ENCODE assay signal across 8 mouse cellular contexts in the genomic region with DNA sequence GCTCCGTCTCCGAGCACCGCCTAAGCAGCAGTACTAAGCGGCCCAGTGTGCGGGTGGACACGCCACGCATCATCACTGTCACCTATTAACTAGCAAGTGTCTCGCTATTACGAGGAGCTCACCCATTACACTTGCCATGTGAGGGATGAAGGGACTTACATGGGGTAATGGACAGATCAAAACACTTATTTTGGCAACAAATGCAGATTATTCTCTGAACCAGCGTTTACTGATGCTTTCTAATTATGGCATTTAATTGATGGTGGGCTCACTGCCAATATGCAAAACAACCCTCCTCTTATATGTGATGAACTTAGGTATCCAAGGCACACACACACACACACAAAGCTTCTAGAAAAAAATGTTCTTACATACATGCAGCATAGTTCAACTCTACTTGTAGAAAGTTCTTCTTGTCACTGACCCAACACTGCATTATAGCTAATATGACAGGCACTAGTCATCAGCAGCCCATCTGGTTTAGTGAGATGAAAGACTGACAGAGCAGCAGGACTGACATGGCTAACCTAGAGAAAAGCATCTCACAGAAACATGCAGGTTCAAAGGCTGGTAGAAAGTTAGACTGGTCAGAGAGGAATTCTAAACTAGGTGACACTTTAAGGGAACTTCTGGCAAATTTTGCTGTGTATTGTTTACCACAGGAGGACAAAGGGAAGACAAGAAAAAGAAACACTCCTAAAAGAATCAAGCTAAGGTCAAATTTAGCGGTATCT. TPM values are rescaled to one million over a fixed set of nuclear protein-coding genes. Genes with fewer than 3 reads are reported as not detected.
DNase-seq lines count a peak whose midpoint lies in the region; ATAC-seq and TF ChIP-seq lines count a peak whose summit lies in the region.

No protein-coding gene starts in this region.

- H3K36me3 ChIP-seq in heart, embryonic 13.5 days = 0 out of 2 replicates have a peak, but pooled peaks cover 2% of the 10 kb centered on the region
- no peaks in the 10 kb centered on the region for H3K36me3 ChIP-seq in hindbrain, embryonic 13.5 days
- H3K36me3 ChIP-seq in midbrain, embryonic 11.5 days (ENCODE audit: control insufficient read depth, insufficient read depth, low read length) = no peaks in the 10 kb centered on the region

- H3K4me3 ChIP-seq in heart, embryonic 13.5 days = peak overlapping the region; percentile 100
- 0 out of 2 replicates have a peak overlapping the region, but pooled peaks have one; percentile 71 for H3K4me3 ChIP-seq in bone marrow macrophage, adult 2 months (ENCODE audit: insufficient read depth, low read length)
- H3K4me3 ChIP-seq in hindbrain, embryonic 13.5 days = peak overlapping the region; percentile 100
- H3K4me3 ChIP-seq in midbrain, embryonic 11.5 days (ENCODE audit: low read depth, low read length) = peak overlapping the region; percentile 100; the same call in 1 of the 2 replicates

- no peak for TF ChIP-seq CTCF in bone marrow macrophage, adult 2 months (IDR thresholded peaks at IDR 0.05; ENCODE audit: low read depth, low read length)

- H3K27me3 ChIP-seq in heart, embryonic 13.5 days (replicated peaks) = no peaks in the 10 kb centered on the region
- no peaks in the 10 kb centered on the region for H3K27me3 ChIP-seq in hindbrain, embryonic 13.5 days
- H3K27me3 ChIP-seq in midbrain, embryonic 11.5 days (ENCODE audit: control insufficient read depth, insufficient read depth, low read length) = no peaks in the 10 kb centered on the region

- WGBS in heart, embryonic 13.5 days = 73% methylated on average over 11 of the region's 11 CpGs
- 34% methylated on average over 11 of the region's 11 CpGs for WGBS in hindbrain, embryonic 13.5 days
- WGBS in midbrain, embryonic 11.5 days = 53% methylated on average over 11 of the region's 11 CpGs

- ATAC-seq in heart, embryonic 13.5 days (ENCODE audit: extremely low read depth, insufficient number of reproducible peaks, low FRiP score, low TSS enrichment) = no peak
- ATAC-seq in hindbrain, embryonic 13.5 days (ENCODE audit: low FRiP score) = no peak
- no peak for ATAC-seq in midbrain, embryonic 11.5 days (ENCODE audit: low FRiP score)
- ATAC-seq in megakaryocyte-erythroid progenitor cell, adult 5-6 weeks (replicated peaks; ENCODE audit: low FRiP score, low TSS enrichment, poor library complexity, severe bottlenecking) = no peak

- peak overlapping the region; percentile 87 for H3K4me2 ChIP-seq in heart, embryonic 13.5 days
- H3K4me2 ChIP-seq in hindbrain, embryonic 13.5 days = peak overlapping the region; percentile 71
- peak overlapping the region; percentile 80 for H3K4me2 ChIP-seq in midbrain, embryonic 11.5 days

- intact Hi-C loops in heart, postnatal 25 days (cut with DNase I) = loop anchor here (5.0 kb wide), 1 partner anchor 112 kb away; no protein-coding TSS in a partner anchor

- H3K4me1 ChIP-seq in heart, embryonic 13.5 days = peaks cover 77% of the 10 kb centered on the region
- H3K4me1 ChIP-seq in bone marrow macrophage, adult 2 months (ENCODE audit: control insufficient read depth, insufficient read depth, low read length) = peaks cover 51% of the 10 kb centered on the region
- H3K4me1 ChIP-seq in hindbrain, embryonic 13.5 days (replicated peaks) = peaks cover 56% of the 10 kb centered on the region
- peaks cover 35% of the 10 kb centered on the region for H3K4me1 ChIP-seq in midbrain, embryonic 11.5 days (ENCODE audit: control insufficient read depth, insufficient read depth, low read length)

- TF ChIP-seq POLR2A in bone marrow macrophage, adult 2 months (IDR thresholded peaks at IDR 0.05; ENCODE audit: borderline replicate concordance, low read depth, low read length) = no peak

- no peak for DNase-seq in heart, postnatal 25 days (ENCODE audit: low spot score)
- DNase-seq in midbrain, embryonic 11.5 days (ENCODE audit: low spot score, missing footprints) = peak; percentile 91
- DNase-seq in spleen, postnatal 10 days (ENCODE audit: low spot score in 2 of 2) = no peak
- DNase-seq in kidney, adult 18-20 months = no peak

- no peak overlapping the region; the same call in 1 of the 2 replicates for H3K27ac ChIP-seq in heart, embryonic 13.5 days (replicated peaks)
- no peak overlapping the region for H3K27ac ChIP-seq in bone marrow macrophage, adult 2 months (ENCODE audit: insufficient read depth, low read depth, low read length)
- 0 out of 2 replicates have a peak overlapping the region, but pooled peaks have one; percentile 97 for H3K27ac ChIP-seq in hindbrain, embryonic 13.5 days
- no peak overlapping the region; the same call in 1 of the 2 replicates for H3K27ac ChIP-seq in midbrain, embryonic 11.5 days (ENCODE audit: low read depth, low read length)

- H3K9me3 ChIP-seq in heart, embryonic 13.5 days = no peaks in the 10 kb centered on the region
- no peaks in the 10 kb centered on the region for H3K9me3 ChIP-seq in hindbrain, embryonic 13.5 days
- H3K9me3 ChIP-seq in midbrain, embryonic 11.5 days (ENCODE audit: control insufficient read depth, low read length) = no peaks in the 10 kb centered on the region

- H3K9ac ChIP-seq in heart, embryonic 13.5 days = peak overlapping the region; percentile 12
- H3K9ac ChIP-seq in hindbrain, embryonic 13.5 days = 0 out of 2 replicates have a peak overlapping the region, but pooled peaks have one; percentile 19
- peak overlapping the region; percentile 99 for H3K9ac ChIP-seq in midbrain, embryonic 11.5 days (ENCODE audit: low read length)

RNA-seq across cellular contexts. Expression of a gene that starts 2.5 kb away (rescaled TPM):
- 18.8 and 20.3 TPM in 2 replicates for polyA plus RNA-seq in heart, embryonic 13.5 days (2015; fragmentation: Nextera tagmentation; extraction: Ambion mirVana)
- 10 to 100 TPM; 63.7 to 73.0 TPM for total RNA-seq in heart, postnatal 25 days (2021)
- polyA plus RNA-seq in bone marrow macrophage, adult 2 months (2012; ENCODE audit: insufficient read depth, insufficient read length, missing spikeins) = 76.2 and 79.2 TPM in 2 replicates
- polyA plus RNA-seq in hindbrain, embryonic 13.5 days (2015; fragmentation: Nextera tagmentation; extraction: Ambion mirVana) = 29.9 and 30.7 TPM in 2 replicates
- 61.9 and 72.0 TPM in 2 replicates for polyA plus RNA-seq in midbrain, embryonic 11.5 days (2014; fragmentation: Nextera tagmentation; extraction: Ambion mirVana)
- 97.9 and 99.4 TPM in 2 replicates for total RNA-seq in megakaryocyte-erythroid progenitor cell, adult 5-6 weeks (2014; fragmentation: Nextera tagmentation)
- 57.1 and 57.3 TPM in 2 replicates for total RNA-seq in megakaryocyte-erythroid progenitor cell, adult 5-6 weeks (2017)

RNA-seq across cellular contexts. Expression of a gene that starts 23.2 kb away (rescaled TPM):
- polyA plus RNA-seq in heart, embryonic 13.5 days (2015; fragmentation: Nextera tagmentation; extraction: Ambion mirVana) = 62.2 and 62.7 TPM in 2 replicates
- 10 to 100 TPM; 77.4 to 78.7 TPM for total RNA-seq in heart, postnatal 25 days (2021)
- polyA plus RNA-seq in bone marrow macrophage, adult 2 months (2012; ENCODE audit: insufficient read depth, insufficient read length, missing spikeins) = 58.3 and 65.1 TPM in 2 replicates
- 45.9 and 48.7 TPM in 2 replicates for polyA plus RNA-seq in hindbrain, embryonic 13.5 days (2015; fragmentation: Nextera tagmentation; extraction: Ambion mirVana)
- 35.9 TPM in 2 replicates for polyA plus RNA-seq in midbrain, embryonic 11.5 days (2014; fragmentation: Nextera tagmentation; extraction: Ambion mirVana)
- 89.0 and 94.3 TPM in 2 replicates for total RNA-seq in megakaryocyte-erythroid progenitor cell, adult 5-6 weeks (2014; fragmentation: Nextera tagmentation)
- total RNA-seq in megakaryocyte-erythroid progenitor cell, adult 5-6 weeks (2017) = 60.1 and 68.2 TPM in 2 replicates

Comparison
In these comparisons a context has a peak if more than half of its experiments do, and no peak if none do; other contexts are left out.
1. H3K9ac ChIP-seq: peak in every context shown above with its lines; median percentile 99 in midbrain, embryonic 11.5 days; 19 in hindbrain, embryonic 13.5 days; 12 in heart, embryonic 13.5 days.